Mouse (Mus musculus) lung, adult 2 months (tissue): ENCODE data around the gene Acaa1b.

Experiments used
- CTCF ChIP-seq: fragments of 200-500 bp; IDR thresholded peaks from 2 replicates; pipeline ENCODE4 v1.5.1; 2011; ENCODE audit warnings: mild to moderate bottlenecking, low read length, control low read depth; ENCODE audit not compliant: insufficient read depth
- POLR2A ChIP-seq: fragments of 200-500 bp; IDR thresholded peaks from 2 replicates; pipeline ENCODE4 v1.6.1; 2011; ENCODE audit warnings: low read depth, mild to moderate bottlenecking, control low read depth, low read length, borderline replicate concordance; ENCODE audit errors: extremely low read depth

DNA sequence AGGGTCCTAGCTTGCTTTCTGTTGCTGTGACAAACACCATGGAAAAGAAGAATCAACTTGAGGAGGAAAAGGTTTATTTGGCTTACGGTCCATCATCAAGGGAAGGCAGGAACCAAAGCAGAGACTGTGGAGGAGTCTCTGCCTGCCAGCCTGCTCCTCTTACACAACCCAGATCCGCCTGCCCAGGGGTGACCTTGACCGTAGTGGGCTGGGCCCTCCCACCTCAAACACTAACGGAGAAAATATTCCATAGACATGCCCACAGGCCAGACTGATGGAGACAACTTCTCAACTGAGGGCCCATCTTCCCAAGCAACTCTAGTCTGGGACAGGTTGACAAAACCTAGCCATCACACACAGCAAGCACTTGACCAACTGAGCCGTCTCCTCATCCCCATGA is 14.8 kb downstream of the Acaa1b start:
- no peak for TF ChIP-seq CTCF
- no peak for TF ChIP-seq POLR2A
